Mouse (Mus musculus) stomach, postnatal 0 days (tissue): ENCODE results near the gene Cwc22. TPM values are rescaled to one million over a fixed set of nuclear protein-coding genes. Genes with fewer than 3 reads are reported as not detected.
"Not testable (repeated sequence)": the region's sequence is repeated elsewhere in the genome, so short reads cannot be mapped to it uniquely, and the experiment has no call there.

ENCODE experiments used
- ATAC-seq: fragments of 200-750 bp; cut with Nextera tagmentation; 2 replicates; pipeline ENCODE4 v1.8.0; 2017; ENCODE audit not compliant: low FRiP score, low TSS enrichment
- DNase-seq: peaks from one replicate; pipeline ENCODE4 v3.0.0-alpha.2; 2016; ENCODE audit warnings: low spot score
- H3K27ac ChIP-seq: fragments of 300-500 bp; sonication (generic); replicated peaks from 2 replicates; pipeline ENCODE4 v1.5.1; 2014; ENCODE audit warnings: mild to moderate bottlenecking, control low read depth
- H3K27me3 ChIP-seq: fragments of 300-500 bp; sonication (generic); 2 replicates; pipeline ENCODE4 v1.6.1; 2014; ENCODE audit warnings: low read length; ENCODE audit not compliant: control insufficient read depth, insufficient read depth
- H3K36me3 ChIP-seq: fragments of 300-500 bp; sonication (generic); 2 replicates; pipeline ENCODE4 v1.6.1; 2014; ENCODE audit warnings: low read length, mixed read lengths; ENCODE audit not compliant: control insufficient read depth, insufficient read depth
- H3K4me1 ChIP-seq: fragments of 300-500 bp; sonication (generic); replicated peaks from 2 replicates; pipeline ENCODE4 v1.6.1; 2014; ENCODE audit warnings: antibody characterized with exemption; ENCODE audit not compliant: control insufficient read depth, insufficient read depth
- H3K4me2 ChIP-seq: fragments of 300-500 bp; sonication (generic); replicated peaks from 2 replicates; pipeline ENCODE4 v1.6.1; 2014; ENCODE audit warnings: low read depth, mild to moderate bottlenecking, control low read depth, moderate library complexity
- H3K4me3 ChIP-seq: fragments of 300-500 bp; sonication (generic); 2 replicates; pipeline ENCODE4 v1.5.1; 2014; ENCODE audit warnings: low read depth, low read length, control low read depth
- H3K9ac ChIP-seq: fragments of 300-500 bp; sonication (generic); 2 replicates; pipeline ENCODE4 v1.6.1; 2014; ENCODE audit warnings: mild to moderate bottlenecking, low read length, control low read depth, mixed read lengths
- H3K9me3 ChIP-seq: fragments of 300-500 bp; sonication (generic); 2 replicates; pipeline ENCODE4 v1.6.1; 2016; ENCODE audit warnings: low read length; ENCODE audit not compliant: control insufficient read depth
- CTCF ChIP-seq: IDR thresholded peaks from 2 replicates; pipeline ENCODE4 v1.5.1; 2016; ENCODE audit warnings: antibody characterized with exemption, low read depth, mild to moderate bottlenecking, moderate library complexity
- EP300 ChIP-seq: optimal IDR thresholded peaks from 2 replicates; pipeline ENCODE3; 2016; ENCODE audit warnings: antibody characterized with exemption
- WGBS: fragments of 180-500 bp; shearing (Covaris S2); extraction: QIAGEN DNeasy Blood & Tissue Kit; methylation state at CpG from one replicate; pipeline ENCODE4 v1.1.7; 2014; 5-methylcytosine and 5-hydroxymethylcytosine counted together
- polyA plus RNA-seq: library from polyadenylated mRNA; unstranded; fragments of >200 nt; fragmentation: Nextera tagmentation; extraction: Ambion mirVana; gene quantifications from 2 replicates; pipeline ENCODE4 v1.2.1, GENCODE M21; 2015

Cwc22 gene
- polyA plus RNA-seq, 1 experiment from 2014 or later = 13.7 TPM

DNA sequence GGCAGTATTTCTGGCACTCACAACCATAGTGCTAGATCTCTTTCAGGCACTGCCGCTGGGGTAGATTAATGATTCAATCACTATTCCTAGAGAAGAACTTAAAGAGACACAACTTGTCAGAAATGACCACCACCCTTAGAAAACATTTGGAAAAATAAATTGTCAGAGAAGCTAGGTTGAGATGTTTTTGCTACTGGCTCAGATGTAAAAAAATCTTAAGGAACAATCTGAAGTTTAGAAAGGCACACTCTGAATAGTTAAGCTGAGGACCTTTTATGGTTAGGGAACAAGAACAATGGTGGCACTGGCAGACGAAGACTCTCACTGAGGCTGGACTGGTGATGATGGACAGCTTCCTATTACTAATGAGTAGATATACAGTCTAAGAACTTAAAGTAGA lies 46.1 kb downstream of the Cwc22 start:
- Histone ChIP-seq H3K27me3 (no peaks in the 10 kb centered on the region), H3K9me3 (no peaks in the 10 kb centered on the region), H3K9ac (no peak overlapping the region), H3K27ac (no peak overlapping the region), H3K36me3 (peaks cover 23% of the 10 kb centered on the region), H3K4me1 (no peaks in the 10 kb centered on the region), H3K4me2 (no peak overlapping the region), H3K4me3 (no peak overlapping the region)
- DNase-seq (no peak), ATAC-seq (no peak)
- WGBS = 90% methylated on average over 2 of the region's 2 CpGs
- no peak for TF ChIP-seq EP300
- no peak for TF ChIP-seq CTCF

DNA sequence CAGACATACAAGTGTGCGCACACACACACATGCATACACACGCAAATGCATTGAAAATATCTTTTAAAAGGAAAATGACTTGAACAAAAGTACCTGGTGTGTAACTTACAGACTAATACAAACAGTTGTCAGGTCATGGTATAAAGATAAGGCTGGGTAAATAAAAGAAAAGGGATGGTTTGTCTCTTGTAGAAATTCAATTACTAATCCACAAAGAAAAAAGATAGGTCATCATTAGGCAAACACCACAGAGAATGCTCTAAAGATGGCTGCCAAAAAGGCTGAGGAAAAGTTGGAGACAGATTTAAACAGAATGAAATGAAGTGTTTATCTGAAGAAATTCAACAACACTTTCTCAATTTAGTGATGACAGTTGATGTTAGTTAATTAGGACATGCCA lies 47.7 kb downstream of the Cwc22 start:
- Histone ChIP-seq H3K36me3 (peaks cover 15% of the 10 kb centered on the region), H3K4me1 (no peaks in the 10 kb centered on the region), H3K9ac (no peak overlapping the region), H3K4me2 (no peak overlapping the region), H3K27ac (no peak overlapping the region), H3K9me3 (no peaks in the 10 kb centered on the region), H3K4me3 (no peak overlapping the region), H3K27me3 (no peaks in the 10 kb centered on the region)
- DNase-seq (no peak), ATAC-seq (no peak)
- TF ChIP-seq EP300 (no peak), CTCF (no peak)
- WGBS = 87% methylated on average over 2 of the region's 2 CpGs

DNA sequence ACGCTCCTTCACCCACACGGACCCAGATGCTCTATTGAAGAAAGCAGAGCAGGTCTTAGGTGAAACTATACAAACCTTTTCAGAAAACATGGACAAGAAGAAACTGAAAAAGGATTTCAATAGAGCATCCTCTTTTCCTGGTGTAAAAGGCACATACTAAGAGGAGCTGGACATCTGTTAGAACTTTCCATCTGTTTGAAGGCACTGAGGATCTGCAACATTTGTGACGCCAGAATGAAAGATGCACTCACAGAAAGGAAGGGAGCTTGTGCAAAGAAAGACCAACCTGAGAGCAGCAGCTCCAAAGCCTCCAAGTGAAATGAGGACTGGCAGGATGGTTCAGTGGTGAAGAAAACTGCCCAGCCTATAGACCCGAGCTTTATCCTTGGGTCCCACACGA lies 48.2 kb downstream of the Cwc22 start:
- WGBS = 76% methylated on average over 5 of the region's 5 CpGs
- DNase-seq = no peak
- H3K36me3 ChIP-seq = peaks cover 10% of the 10 kb centered on the region

DNA sequence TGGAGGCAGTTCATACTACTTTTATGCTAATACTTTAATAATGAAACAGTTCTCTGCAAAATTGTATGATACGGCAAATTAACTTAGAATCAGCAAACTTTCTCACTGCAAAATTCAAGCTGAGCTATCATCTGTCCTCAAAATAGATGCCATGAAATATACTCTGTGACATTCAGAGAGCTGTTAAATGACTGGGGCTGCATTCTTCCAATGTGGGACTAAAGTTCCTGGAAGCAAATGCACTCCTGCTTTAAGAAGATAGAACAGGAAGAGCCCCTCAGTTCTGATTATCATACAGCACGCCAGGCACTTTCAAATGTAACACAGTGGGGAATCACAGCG lies 48.6 kb downstream of the Cwc22 start:
- no peak overlapping the region for H3K9ac ChIP-seq
- WGBS = 85% methylated on average over 3 of the region's 3 CpGs
- no peaks in the 10 kb centered on the region for H3K9me3 ChIP-seq
- ATAC-seq (no peak), DNase-seq (no peak)
- no peaks in the 10 kb centered on the region for H3K4me1 ChIP-seq
- no peak overlapping the region for H3K27ac ChIP-seq
- H3K27me3 ChIP-seq = no peaks in the 10 kb centered on the region
- H3K4me2 ChIP-seq = no peak overlapping the region
- H3K4me3 ChIP-seq = no peak overlapping the region
- TF ChIP-seq CTCF (no peak), EP300 (no peak)
- H3K36me3 ChIP-seq = peaks cover 9% of the 10 kb centered on the region

More for the DNA sequence above, 48.2 kb downstream of the Cwc22 start:
- H3K4me2 ChIP-seq = no peak overlapping the region
- no peak for ATAC-seq
- no peaks in the 10 kb centered on the region for H3K27me3 ChIP-seq
- no peaks in the 10 kb centered on the region for H3K9me3 ChIP-seq
- H3K27ac ChIP-seq = no peak overlapping the region
- H3K4me3 ChIP-seq = no peak overlapping the region
- H3K9ac ChIP-seq = no peak overlapping the region
- TF ChIP-seq CTCF = no peak
- TF ChIP-seq EP300 = no peak
- no peaks in the 10 kb centered on the region for H3K4me1 ChIP-seq

DNA sequence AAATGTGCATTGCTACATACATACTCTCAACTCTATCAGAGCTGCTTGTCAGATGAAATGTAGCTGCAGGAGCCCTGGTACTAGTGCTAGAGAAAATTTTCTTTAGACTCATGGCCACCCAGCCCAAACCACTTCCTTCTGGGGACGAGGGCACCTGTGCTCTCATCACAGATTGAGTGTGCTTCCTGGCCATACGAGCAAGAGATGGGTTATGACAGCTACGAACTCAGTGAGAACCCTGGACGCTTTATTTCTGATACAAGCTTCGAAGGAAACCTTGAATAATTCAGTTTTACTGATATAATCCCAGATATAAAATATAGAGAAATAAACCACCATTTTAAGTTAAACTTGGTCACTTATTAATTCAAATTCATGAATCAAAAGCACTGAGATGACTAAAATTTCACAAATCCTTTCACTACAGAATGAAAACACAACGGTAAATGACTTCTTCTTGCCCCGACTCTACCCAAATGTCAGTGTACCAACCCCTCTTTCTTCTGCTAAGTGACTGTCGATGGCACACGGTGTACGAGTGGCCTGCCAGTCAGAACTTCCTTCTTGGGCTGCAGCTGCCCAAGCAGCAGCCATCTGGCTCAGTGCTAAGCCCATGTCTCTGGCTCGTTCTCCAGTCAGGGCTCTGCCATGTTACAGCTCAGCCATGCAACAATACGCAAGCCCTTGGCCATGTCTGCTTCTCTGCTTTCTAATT lies 49.2 kb downstream of the Cwc22 start:
- WGBS = 93% methylated on average over 12 of the region's 12 CpGs
- H3K4me1 ChIP-seq = no peaks in the 10 kb centered on the region
- no peaks in the 10 kb centered on the region for H3K27me3 ChIP-seq
- no peak overlapping the region for H3K27ac ChIP-seq
- H3K4me2 ChIP-seq = no peak overlapping the region
- H3K4me3 ChIP-seq = no peak overlapping the region
- DNase-seq (no peak), ATAC-seq (no peak)
- TF ChIP-seq CTCF (no peak), EP300 (no peak)
- H3K36me3 ChIP-seq = peaks cover 9% of the 10 kb centered on the region
- H3K9me3 ChIP-seq = no peaks in the 10 kb centered on the region
- no peak overlapping the region for H3K9ac ChIP-seq

DNA sequence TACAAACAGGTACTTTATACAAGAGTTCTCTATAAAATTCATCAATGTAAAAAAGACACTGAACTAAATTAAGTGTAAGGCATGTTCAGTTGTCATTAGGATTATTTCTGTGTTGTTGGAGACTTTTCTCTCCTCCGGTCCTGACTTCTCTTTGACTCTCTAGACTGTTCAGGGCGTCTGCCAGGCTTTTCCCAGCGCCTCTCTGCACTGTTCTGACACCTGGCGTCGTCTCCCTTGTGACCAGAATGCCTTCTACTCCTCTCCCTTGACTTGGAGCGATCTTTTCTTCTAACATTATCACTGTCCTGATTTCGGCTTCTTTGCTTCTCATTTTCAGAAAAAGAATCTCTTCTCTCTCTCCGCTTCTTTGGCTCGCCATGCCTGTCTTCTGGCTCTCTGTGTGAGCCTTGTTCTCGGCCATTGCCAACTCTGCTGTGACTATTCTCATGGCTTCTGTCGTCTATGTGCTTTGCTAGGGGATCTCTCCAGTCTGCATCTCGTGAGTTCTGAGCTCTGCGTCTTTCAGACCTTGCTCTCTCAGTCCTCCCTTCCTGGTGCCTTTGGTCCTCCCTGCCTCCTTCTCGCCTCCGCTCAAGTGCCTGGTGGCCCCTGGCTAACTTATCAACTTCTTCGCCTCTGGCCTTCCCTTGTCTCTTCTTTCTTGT lies 50.1 kb downstream of the Cwc22 start:
- not testable (repeated sequence) for H3K27me3 ChIP-seq, H3K4me1 ChIP-seq, H3K27ac ChIP-seq, H3K36me3 ChIP-seq, H3K4me2 ChIP-seq, ATAC-seq, H3K9ac ChIP-seq, H3K9me3 ChIP-seq, H3K4me3 ChIP-seq, DNase-seq
- WGBS = 94% methylated on average over 16 of the region's 16 CpGs
